Mouse (Mus musculus): ENCODE measurements around the gene Ilf3. TPM values are rescaled to one million over a fixed set of nuclear protein-coding genes. Genes with fewer than 3 reads are reported as not detected.

Ilf3 gene
- polyA plus RNA-seq, 2 experiments: 28.2 to 33.5 TPM

- TF ChIP-seq CTCF (IDR thresholded peaks at IDR 0.05; ENCODE audit: low read depth): no peak
- no peak for TF ChIP-seq EP300 (IDR thresholded peaks at IDR 0.05; ENCODE audit: low read depth)
- Histone ChIP-seq H3K27me3 (ENCODE audit: control insufficient read depth, insufficient read depth, low read length) (no peaks in the 10 kb centered on the region), H3K9ac (replicated peaks) (no peak overlapping the region), H3K4me1 (replicated peaks; ENCODE audit: control insufficient read depth in 2 of 2, insufficient read depth in 2 of 2, low read length in 1 of 2) (no peaks in the 10 kb centered on the region), H3K4me3 (ENCODE audit: insufficient read depth in 1 of 2, low read depth in 2 of 2, low read length in 2 of 2) (no peak overlapping the region), H3K36me3 (replicated peaks; ENCODE audit: control insufficient read depth, insufficient read depth, low read depth) (peaks cover 66% of the 10 kb centered on the region), H3K4me2 (ENCODE audit: low read depth) (no peak overlapping the region), H3K9me3 (ENCODE audit: control insufficient read depth, low read length) (no peaks in the 10 kb centered on the region), H3K27ac (no peak overlapping the region)
- WGBS (ENCODE audit: insufficient replicate concordance): 71% methylated on average over 3 of the region's 3 CpGs
- DNase-seq (ENCODE audit: low read depth in 3 of 3, low spot score in 3 of 3) (no peak), ATAC-seq (ENCODE audit: insufficient read depth) (no peak)
Measured at GRCm38 (mm10) chr9:21395692-21396091, 28.0 kb downstream of the Ilf3 start.

DNA sequence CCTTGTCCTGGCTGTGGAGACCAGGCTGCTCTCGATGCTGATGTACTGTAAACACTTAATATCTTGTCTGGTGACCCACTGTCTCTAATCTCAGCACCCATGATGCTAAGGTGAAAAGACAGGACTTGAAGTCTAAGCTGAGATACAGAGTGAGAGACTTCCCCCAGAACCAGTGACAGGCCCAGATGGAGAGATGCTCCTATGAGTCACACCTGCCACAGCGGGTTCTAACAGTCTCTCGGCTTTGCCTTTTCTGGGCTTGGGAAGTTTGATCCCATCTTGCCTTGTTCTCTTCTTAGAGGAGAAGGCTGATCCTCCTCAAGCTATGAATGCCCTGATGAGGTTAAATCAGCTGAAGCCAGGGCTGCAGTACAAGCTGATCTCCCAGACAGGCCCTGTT, 29.5 kb downstream of the Ilf3 start:
- no peaks in the 10 kb centered on the region for H3K27me3 ChIP-seq (ENCODE audit: control insufficient read depth, insufficient read depth, low read length)
- DNase-seq (ENCODE audit: low read depth in 3 of 3, low spot score in 3 of 3): no peak
- no peak for TF ChIP-seq CTCF (IDR thresholded peaks at IDR 0.05; ENCODE audit: low read depth)
- no peak for TF ChIP-seq EP300 (IDR thresholded peaks at IDR 0.05; ENCODE audit: low read depth)

DNA sequence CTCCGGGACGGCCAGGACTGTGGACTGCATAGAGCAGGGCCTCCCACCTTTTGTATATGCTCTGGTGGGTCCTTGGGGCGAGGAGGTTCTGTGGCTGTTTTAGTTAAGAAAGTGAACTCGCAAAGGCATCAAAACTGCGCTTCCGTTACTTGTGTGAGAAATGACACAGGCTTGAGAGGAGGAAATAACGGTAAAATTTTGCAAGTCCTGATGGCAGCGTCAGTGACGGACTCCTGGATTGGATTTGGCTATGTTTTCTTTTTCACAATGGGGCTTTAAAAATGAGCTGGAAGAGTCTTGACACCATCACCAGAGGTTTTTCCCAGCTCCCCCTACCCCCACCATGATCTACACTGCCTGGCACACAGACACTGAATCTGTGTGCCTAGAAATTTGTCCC, 33.4 kb downstream of the Ilf3 start:
- Histone ChIP-seq H3K27ac (no peak overlapping the region), H3K9me3 (ENCODE audit: control insufficient read depth, low read length) (no peaks in the 10 kb centered on the region), H3K27me3 (ENCODE audit: control insufficient read depth, insufficient read depth, low read length) (no peaks in the 10 kb centered on the region), H3K4me3 (ENCODE audit: insufficient read depth in 1 of 2, low read depth in 2 of 2, low read length in 2 of 2) (no peak overlapping the region), H3K4me1 (replicated peaks; ENCODE audit: control insufficient read depth in 2 of 2, insufficient read depth in 2 of 2, low read length in 1 of 2) (no peaks in the 10 kb centered on the region), H3K9ac (replicated peaks) (no peak overlapping the region), H3K36me3 (replicated peaks; ENCODE audit: control insufficient read depth, insufficient read depth, low read depth) (peaks cover 54% of the 10 kb centered on the region), H3K4me2 (ENCODE audit: low read depth) (no peak overlapping the region)
- TF ChIP-seq CTCF (IDR thresholded peaks at IDR 0.05; ENCODE audit: low read depth) (no peak), EP300 (IDR thresholded peaks at IDR 0.05; ENCODE audit: low read depth) (no peak)
- WGBS (ENCODE audit: insufficient replicate concordance): 86% methylated on average over 9 of the region's 9 CpGs
- DNase-seq (ENCODE audit: low read depth in 3 of 3, low spot score in 3 of 3) (no peak), ATAC-seq (ENCODE audit: insufficient read depth) (no peak)

More for the DNA sequence above, 29.5 kb downstream of the Ilf3 start:
- H3K27ac ChIP-seq: no peak overlapping the region
- WGBS (ENCODE audit: insufficient replicate concordance): 90% methylated on average over 3 of the region's 3 CpGs
- H3K4me3 ChIP-seq (ENCODE audit: insufficient read depth in 1 of 2, low read depth in 2 of 2, low read length in 2 of 2): no peak overlapping the region
- no peak overlapping the region for H3K9ac ChIP-seq (replicated peaks)
- H3K36me3 ChIP-seq (replicated peaks; ENCODE audit: control insufficient read depth, insufficient read depth, low read depth): peaks cover 63% of the 10 kb centered on the region
- no peaks in the 10 kb centered on the region for H3K4me1 ChIP-seq (replicated peaks; ENCODE audit: control insufficient read depth in 2 of 2, insufficient read depth in 2 of 2, low read length in 1 of 2)
- no peak for ATAC-seq (ENCODE audit: insufficient read depth)
- H3K9me3 ChIP-seq (ENCODE audit: control insufficient read depth, low read length): no peaks in the 10 kb centered on the region
- H3K4me2 ChIP-seq (ENCODE audit: low read depth): no peak overlapping the region

DNA sequence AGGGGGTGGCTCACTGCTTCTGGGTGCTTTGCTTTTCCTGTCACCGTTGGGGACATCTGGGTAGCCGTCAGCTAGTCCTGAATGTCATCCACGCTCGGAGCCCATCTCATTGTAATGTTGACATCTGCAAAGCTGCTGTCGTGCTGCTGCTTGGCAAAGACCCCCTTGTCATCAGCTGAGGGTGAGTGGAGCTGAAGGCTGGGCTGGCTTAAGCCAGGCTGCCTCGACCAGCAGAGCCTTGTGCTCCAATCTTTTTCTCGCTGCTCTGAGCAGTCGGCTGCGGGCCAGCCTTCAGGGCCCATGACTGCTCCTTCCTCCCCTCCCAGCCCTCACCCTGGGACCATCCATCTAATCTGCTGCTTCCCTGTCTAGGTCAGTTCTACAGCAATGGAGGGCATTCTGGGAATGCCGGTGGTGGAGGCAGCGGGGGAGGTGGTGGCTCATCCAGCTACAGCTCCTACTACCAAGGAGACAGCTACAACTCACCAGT, 35.1 kb downstream of the Ilf3 start:
- ATAC-seq (ENCODE audit: insufficient read depth) (no peak), DNase-seq (ENCODE audit: low read depth in 3 of 3, low spot score in 3 of 3) (no peak)
- no peaks in the 10 kb centered on the region for H3K4me1 ChIP-seq (replicated peaks; ENCODE audit: control insufficient read depth in 2 of 2, insufficient read depth in 2 of 2, low read length in 1 of 2)
- TF ChIP-seq EP300 (IDR thresholded peaks at IDR 0.05; ENCODE audit: low read depth) (no peak), CTCF (IDR thresholded peaks at IDR 0.05; ENCODE audit: low read depth) (no peak)
- no peak overlapping the region for H3K9ac ChIP-seq (replicated peaks)
- H3K27ac ChIP-seq: no peak overlapping the region
- WGBS (ENCODE audit: insufficient replicate concordance): 82% methylated on average over 11 of the region's 11 CpGs
- no peaks in the 10 kb centered on the region for H3K27me3 ChIP-seq (ENCODE audit: control insufficient read depth, insufficient read depth, low read length)
- H3K4me2 ChIP-seq (ENCODE audit: low read depth): no peak overlapping the region
- H3K4me3 ChIP-seq (ENCODE audit: insufficient read depth in 1 of 2, low read depth in 2 of 2, low read length in 2 of 2): no peak overlapping the region
- H3K9me3 ChIP-seq (ENCODE audit: control insufficient read depth, low read length): no peaks in the 10 kb centered on the region
- peaks cover 48% of the 10 kb centered on the region for H3K36me3 ChIP-seq (replicated peaks; ENCODE audit: control insufficient read depth, insufficient read depth, low read depth)

- no peaks in the 10 kb centered on the region for H3K4me1 ChIP-seq (replicated peaks; ENCODE audit: control insufficient read depth in 2 of 2, insufficient read depth in 2 of 2, low read length in 1 of 2)
- H3K27ac ChIP-seq: no peak overlapping the region
- no peak overlapping the region for H3K9ac ChIP-seq (replicated peaks)
- H3K27me3 ChIP-seq (ENCODE audit: control insufficient read depth, insufficient read depth, low read length): no peaks in the 10 kb centered on the region
- H3K36me3 ChIP-seq (replicated peaks; ENCODE audit: control insufficient read depth, insufficient read depth, low read depth): peaks cover 40% of the 10 kb centered on the region
- no peak overlapping the region for H3K4me2 ChIP-seq (ENCODE audit: low read depth)
- no peak overlapping the region for H3K4me3 ChIP-seq (ENCODE audit: insufficient read depth in 1 of 2, low read depth in 2 of 2, low read length in 2 of 2)
- 86% methylated on average over 5 of the region's 5 CpGs for WGBS (ENCODE audit: insufficient replicate concordance)
- DNase-seq (ENCODE audit: low read depth in 3 of 3, low spot score in 3 of 3): no peak
- no peak for TF ChIP-seq EP300 (IDR thresholded peaks at IDR 0.05; ENCODE audit: low read depth)
- TF ChIP-seq CTCF (IDR thresholded peaks at IDR 0.05; ENCODE audit: low read depth): no peak
- H3K9me3 ChIP-seq (ENCODE audit: control insufficient read depth, low read length): no peaks in the 10 kb centered on the region
- ATAC-seq (ENCODE audit: insufficient read depth): no peak
Measured at GRCm38 (mm10) chr9:21403745-21404144, 36.1 kb downstream of the Ilf3 start.

Measured in liver, embryonic 14.5 days (tissue).